Mouse (Mus musculus) testis, adult 2 months (tissue): ENCODE data around the gene Serpina3c.

Experiments used
- CTCF ChIP-seq: fragments of 200-500 bp; IDR thresholded peaks from 2 replicates; pipeline ENCODE4 v1.5.1; 2012; ENCODE audit warnings: low read depth, mild to moderate bottlenecking, inconsistent platforms, low read length, moderate library complexity; ENCODE audit not compliant: control insufficient read depth, insufficient read depth, insufficient replicate concordance
- POLR2A ChIP-seq: fragments of 200-500 bp; IDR thresholded peaks from 2 replicates; pipeline ENCODE4 v1.6.1; 2012; ENCODE audit warnings: low read depth, mild to moderate bottlenecking, inconsistent platforms, low read length, moderate library complexity; ENCODE audit not compliant: control insufficient read depth

DNA sequence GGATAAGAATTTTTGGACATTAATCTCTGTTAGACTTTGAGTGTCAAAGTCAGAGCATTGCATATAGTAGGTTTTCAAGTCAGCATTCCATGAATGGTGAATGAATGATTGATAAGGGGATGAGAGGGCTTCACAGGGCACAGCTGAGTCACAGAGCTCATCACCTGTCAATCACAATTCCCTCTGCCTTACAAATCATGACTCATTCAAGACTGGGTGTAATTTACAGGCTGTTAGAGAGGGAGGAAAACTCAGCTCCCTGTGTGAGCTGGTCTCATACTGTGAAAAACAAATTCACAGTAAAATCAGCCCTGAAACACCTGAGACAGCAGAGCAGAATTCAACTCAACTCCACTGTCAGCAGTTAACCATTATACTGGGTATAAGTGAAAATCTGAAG, 37.2 kb upstream of the Serpina3c start:
- TF ChIP-seq CTCF = no peak
- TF ChIP-seq POLR2A = no peak
